Mouse (Mus musculus): Measurements from ENCODE around the gene Tas1r1. TPM values are rescaled to one million over a fixed set of nuclear protein-coding genes. Genes with fewer than 3 reads are reported as not detected.

Tas1r1 gene
- total and polyA plus RNA-seq, 3 experiments, result 0.12 to 0.21 TPM; not detected in 1

DNA sequence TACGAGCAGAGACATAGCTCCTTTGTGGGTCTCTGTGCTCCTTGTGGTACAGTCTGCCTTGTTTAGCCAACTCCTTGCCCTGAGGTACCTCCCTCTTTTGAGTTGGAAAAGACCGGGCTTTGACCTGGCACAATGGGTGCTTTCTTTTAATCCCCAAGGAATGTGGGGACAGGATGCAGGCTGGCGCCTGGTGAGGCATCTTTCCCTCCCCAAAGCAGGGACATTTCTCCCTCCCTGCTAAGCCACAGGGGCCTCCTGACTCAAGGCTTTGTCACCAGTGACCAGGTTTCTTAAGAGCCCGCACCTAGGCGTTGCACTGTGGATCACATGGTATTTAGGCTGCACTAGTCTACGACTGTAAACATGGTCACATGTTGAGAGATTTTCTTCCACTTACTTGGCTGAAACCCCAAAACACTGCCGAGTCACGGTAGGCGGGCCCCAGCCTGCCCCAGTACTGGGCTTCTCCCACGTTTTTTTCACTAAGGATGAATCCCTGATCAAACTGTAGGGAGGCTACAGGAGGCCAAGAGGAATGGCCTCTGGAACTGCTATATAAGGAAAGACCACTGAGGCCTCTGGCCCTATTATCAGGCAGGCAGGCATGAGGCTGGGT, 28.2 kb downstream of the Tas1r1 start:
- Histone ChIP-seq H3K4me3 (ENCODE audit: control insufficient read depth in 1 of 2, insufficient read depth in 1 of 2, low read depth in 2 of 2, low read length in 2 of 2) (peak overlapping the region; percentile 74 to 83), H3K36me3 (ENCODE audit: control insufficient read depth in 1 of 2, insufficient read depth in 2 of 2, low read length in 2 of 2) (peaks cover 0 to 5% of the 10 kb centered on the region in 2 experiments; a peak in 2 of 4 replicates), H3K9ac (ENCODE audit: control insufficient read depth, low read depth, low read length, poor library complexity, severe bottlenecking) (peak overlapping the region; percentile 81), H3K4me1 (ENCODE audit: control insufficient read depth in 1 of 2, insufficient read depth in 2 of 2, low read length in 2 of 2) (peaks cover 0 to 11% of the 10 kb centered on the region in 2 experiments; a peak in 3 of 4 replicates), H3K79me2 (ENCODE audit: control insufficient read depth, insufficient read depth, low read length, poor library complexity) (peaks cover 38% of the 10 kb centered on the region), H3K27ac (ENCODE audit: control insufficient read depth, low read depth, low read length) (peak overlapping the region; percentile 26), H3K9me3 (replicated peaks; ENCODE audit: insufficient read depth, low read length) (no peaks in the 10 kb centered on the region), H3K27me3 (ENCODE audit: control insufficient read depth in 1 of 2, insufficient read depth in 2 of 2, low read length in 2 of 2) (no peaks in the 10 kb centered on the region)
- DNase-seq (ENCODE audit: low read depth, low spot score), result peak; percentile 89
- TF ChIP-seq USF1 (IDR thresholded peaks at IDR 0.05; ENCODE audit: low read depth, low read length) (peak; percentile 91), NELFE (IDR thresholded peaks at IDR 0.05; ENCODE audit: low read depth, low read length) (no peak; the same call in 1 of the 2 replicates), RCOR1 (IDR thresholded peaks at IDR 0.05; ENCODE audit: low read depth, low read length) (no peak), POLR2A (IDR thresholded peaks at IDR 0.05; ENCODE audit: control insufficient read depth in 1 of 2, insufficient read depth in 1 of 2, low read depth in 1 of 2, low read length in 2 of 2, poor library complexity in 1 of 2) (0 out of 4 replicates have a peak, but pooled peaks of 1 of the 2 experiments have one; percentile 30), CTCF (IDR thresholded peaks at IDR 0.05 in 2 of 3, conservative IDR thresholded peaks at IDR 0.05 in 1 of 3; ENCODE audit: control insufficient read depth in 1 of 3, insufficient read depth in 1 of 3, low read depth in 2 of 3, low read length in 3 of 3, poor library complexity in 1 of 3, severe bottlenecking in 1 of 3) (no peak), RAD21 (IDR thresholded peaks at IDR 0.05; ENCODE audit: low read depth, low read length) (no peak), ZC3H11A (IDR thresholded peaks at IDR 0.05; ENCODE audit: low read depth, low read length) (no peak), MAX (IDR thresholded peaks at IDR 0.05; ENCODE audit: low read length) (peak; percentile 98), USF2 (IDR thresholded peaks at IDR 0.05; ENCODE audit: borderline replicate concordance in 1 of 2, insufficient read depth in 1 of 2, low read depth in 1 of 2, low read length in 2 of 2) (peak; percentile 38 to 64; a peak in 3 of 4 replicates), MAZ (IDR thresholded peaks at IDR 0.05; ENCODE audit: low read depth, low read length) (no peak), GATA1 (IDR thresholded peaks at IDR 0.05; ENCODE audit: low read depth, low read length) (no peak), HCFC1 (IDR thresholded peaks at IDR 0.05; ENCODE audit: low read depth, low read length) (0 out of 2 replicates have a peak, but pooled peaks have one; percentile 27), TAL1 (IDR thresholded peaks at IDR 0.05; ENCODE audit: low read length) (no peak), ZNF384 (IDR thresholded peaks at IDR 0.05; ENCODE audit: low read depth, low read length) (peak; percentile 67), SMC3 (IDR thresholded peaks at IDR 0.05; ENCODE audit: low read depth, low read length) (no peak), ZKSCAN1 (IDR thresholded peaks at IDR 0.05; ENCODE audit: low read depth, low read length) (no peak), BHLHE40 (IDR thresholded peaks at IDR 0.05; ENCODE audit: borderline replicate concordance, low read depth, low read length) (no peak), SIN3A (IDR thresholded peaks at IDR 0.05; ENCODE audit: low read length) (peak; percentile 99), TCF12 (IDR thresholded peaks at IDR 0.05; ENCODE audit: low read depth, low read length) (no peak), NRF1 (IDR thresholded peaks at IDR 0.05; ENCODE audit: insufficient read depth, low read depth, low read length, poor library complexity, severe bottlenecking) (no peak), TBP (IDR thresholded peaks at IDR 0.05; ENCODE audit: low read depth, low read length) (no peak), POLR2AphosphoS5 (IDR thresholded peaks at IDR 0.05; ENCODE audit: borderline replicate concordance, low read depth, low read length) (no peak), ELF1 (IDR thresholded peaks at IDR 0.05; ENCODE audit: low read depth, low read length) (no peak), EP300 (IDR thresholded peaks at IDR 0.05; ENCODE audit: low read depth in 1 of 2, low read length in 2 of 2) (no peak), MYB (IDR thresholded peaks at IDR 0.05; ENCODE audit: low read depth, low read length) (no peak), POLR2AphosphoS2 (IDR thresholded peaks at IDR 0.05; ENCODE audit: low read length) (no peak), JUND (IDR thresholded peaks at IDR 0.05; ENCODE audit: low read depth, low read length) (no peak), E2F4 (IDR thresholded peaks at IDR 0.05; ENCODE audit: borderline replicate concordance, low read depth, low read length) (no peak), ETS1 (IDR thresholded peaks at IDR 0.05; ENCODE audit: low read depth, low read length) (no peak; the same call in 1 of the 2 replicates), GABPA (IDR thresholded peaks at IDR 0.05; ENCODE audit: low read depth, low read length) (0 out of 2 replicates have a peak, but pooled peaks have one; percentile 19), MYC (IDR thresholded peaks at IDR 0.05; ENCODE audit: low read depth, low read length) (0 out of 2 replicates have a peak, but pooled peaks have one; percentile 53), ZMIZ1 (IDR thresholded peaks at IDR 0.05; ENCODE audit: low read depth, low read length) (no peak), MEF2A (IDR thresholded peaks at IDR 0.05; ENCODE audit: extremely low read depth, insufficient replicate concordance, low read depth, low read length, poor library complexity, severe bottlenecking) (no peak), CHD1 (IDR thresholded peaks at IDR 0.05; ENCODE audit: low read depth, low read length) (no peak), UBTF (IDR thresholded peaks at IDR 0.05; ENCODE audit: borderline replicate concordance, insufficient read depth, low read depth, low read length) (no peak), MAFK (IDR thresholded peaks at IDR 0.05; ENCODE audit: borderline replicate concordance, low read depth, low read length) (no peak)
